Mouse (Mus musculus) testis, adult 2 months (tissue): Measurements from ENCODE around the gene Heyl. TPM values are rescaled to one million over a fixed set of nuclear protein-coding genes. Genes with fewer than 3 reads are reported as not detected.
A peak's percentile ranks its signal among the peaks of the same experiment; 100 is the strongest.

ENCODE experiments used
- H3K27ac ChIP-seq: fragments of 200-500 bp; 2 replicates; pipeline ENCODE4 v1.5.1; 2012; ENCODE audit warnings: low read depth, low read length; ENCODE audit not compliant: control insufficient read depth, insufficient read depth
- H3K27me3 ChIP-seq: fragments of 200-500 bp; 2 replicates; pipeline ENCODE4 v1.6.1; 2012; ENCODE audit warnings: mild to moderate bottlenecking, low read length, moderate library complexity; ENCODE audit not compliant: control insufficient read depth, insufficient read depth
- H3K36me3 ChIP-seq: fragments of 200-500 bp; 2 replicates; pipeline ENCODE4 v1.6.1; 2012; ENCODE audit warnings: mild to moderate bottlenecking, low read length; ENCODE audit not compliant: control insufficient read depth, insufficient read depth
- H3K4me1 ChIP-seq: fragments of 200-500 bp; 2 replicates; pipeline ENCODE4 v1.6.1; 2012; ENCODE audit warnings: low read length; ENCODE audit not compliant: control insufficient read depth, insufficient read depth
- H3K4me3 ChIP-seq: fragments of 200-500 bp; 2 replicates; pipeline ENCODE4 v1.5.1; 2012; ENCODE audit warnings: low read depth, mild to moderate bottlenecking, low read length, moderate library complexity, mixed read lengths; ENCODE audit not compliant: control insufficient read depth
- CTCF ChIP-seq: fragments of 200-500 bp; IDR thresholded peaks from 2 replicates; pipeline ENCODE4 v1.5.1; 2012; ENCODE audit warnings: low read depth, mild to moderate bottlenecking, inconsistent platforms, low read length, moderate library complexity; ENCODE audit not compliant: control insufficient read depth, insufficient read depth, insufficient replicate concordance
- POLR2A ChIP-seq: fragments of 200-500 bp; IDR thresholded peaks from 2 replicates; pipeline ENCODE4 v1.6.1; 2012; ENCODE audit warnings: low read depth, mild to moderate bottlenecking, inconsistent platforms, low read length, moderate library complexity; ENCODE audit not compliant: control insufficient read depth
- polyA plus RNA-seq: library from polyadenylated mRNA; depleted of rRNA; stranded (reverse); fragments of >200 nt; gene quantifications from 2 replicates; pipeline ENCODE4 v1.2.3, GENCODE M21; 2012

Heyl gene
- polyA plus RNA-seq, 1 experiment: 0.88 TPM

DNA sequence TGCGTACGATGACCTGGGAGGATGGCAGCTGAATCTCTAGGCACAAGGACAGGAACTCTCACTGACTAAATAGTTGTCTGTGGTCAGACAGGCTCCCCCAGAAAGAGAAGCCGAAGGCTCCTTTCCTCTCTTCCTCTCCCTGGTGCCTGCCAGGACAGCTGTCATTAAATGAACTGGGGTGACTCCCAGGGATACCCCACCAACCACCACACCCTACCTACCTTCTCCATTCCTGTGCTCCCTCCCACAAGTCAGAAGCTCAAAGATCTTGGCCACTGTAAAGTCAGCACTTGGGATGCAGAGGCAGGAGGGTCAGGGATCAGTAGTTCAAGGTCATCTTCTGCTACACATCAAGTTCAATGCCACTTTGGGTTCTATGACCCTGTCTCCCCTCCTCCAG is 515 bp upstream of the Heyl start:
- Histone ChIP-seq H3K27ac (no peak overlapping the region), H3K4me3 (no peak overlapping the region), H3K36me3 (no peaks in the 10 kb centered on the region), H3K4me1 (peaks cover 2% of the 10 kb centered on the region), H3K27me3 (no peaks in the 10 kb centered on the region)
- TF ChIP-seq CTCF (no peak), POLR2A (no peak)

DNA sequence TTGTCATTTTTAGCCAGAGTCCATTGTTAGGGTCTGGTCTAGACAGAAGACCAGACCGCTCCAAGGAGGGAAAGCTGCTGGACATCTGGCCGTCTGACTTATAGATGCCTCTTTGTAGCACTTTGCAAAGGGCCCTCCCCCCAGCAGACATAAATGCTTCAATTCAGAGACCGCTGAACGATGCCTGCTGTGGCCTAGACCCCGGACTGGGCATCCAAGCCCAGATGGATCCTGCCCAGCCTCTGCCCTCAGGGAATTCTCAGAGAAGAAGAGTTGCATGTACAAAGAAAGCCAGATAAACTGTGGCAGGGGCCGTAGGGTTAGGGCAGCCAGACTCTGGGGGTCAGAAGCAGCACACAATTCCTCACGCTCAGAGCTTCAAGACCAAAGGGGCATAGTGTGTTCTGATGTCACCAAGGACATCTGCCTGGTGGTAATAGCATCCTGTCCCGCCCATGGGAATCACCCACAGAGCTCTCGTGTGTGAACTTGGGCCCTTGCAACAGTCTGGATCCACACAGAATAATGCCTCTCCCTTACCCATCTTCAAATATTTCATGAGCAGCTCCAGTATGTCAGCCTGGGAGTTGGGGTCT is 2.6 kb downstream of the Heyl start:
- peaks cover 12% of the 10 kb centered on the region for H3K4me1 ChIP-seq
- H3K4me3 ChIP-seq: no peak overlapping the region
- no peaks in the 10 kb centered on the region for H3K27me3 ChIP-seq
- no peaks in the 10 kb centered on the region for H3K36me3 ChIP-seq
- TF ChIP-seq CTCF: no peak
- TF ChIP-seq POLR2A: no peak
- H3K27ac ChIP-seq: no peak overlapping the region

DNA sequence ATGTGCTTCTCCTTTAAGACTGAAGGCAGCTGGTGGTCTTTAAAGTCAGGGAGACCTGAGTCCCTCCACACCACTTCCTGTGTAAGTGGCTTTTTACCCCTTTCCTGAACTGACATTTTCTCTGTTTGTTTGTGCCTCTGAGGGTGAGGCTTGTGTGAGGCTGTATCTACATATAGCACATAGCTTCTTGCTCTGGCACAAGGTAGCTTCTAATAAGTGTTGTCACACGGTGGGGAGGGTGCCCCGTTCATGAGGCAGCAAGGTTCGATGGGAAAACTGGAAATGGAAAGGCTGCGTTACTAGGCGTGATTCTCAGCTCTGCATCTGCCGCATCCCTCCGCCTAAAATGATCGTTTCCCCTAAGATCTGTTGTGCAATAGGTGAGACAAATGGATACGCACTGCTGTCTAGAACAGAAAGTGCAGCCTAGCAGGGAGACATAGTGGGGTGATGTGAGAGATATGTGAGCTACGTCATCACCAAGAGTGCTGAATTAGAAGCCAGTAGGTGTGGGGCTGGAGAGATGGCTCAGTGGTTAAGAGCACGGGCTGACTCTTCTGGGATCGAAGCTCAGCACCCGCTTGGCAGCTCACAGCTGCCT is 3.2 kb downstream of the Heyl start:
- Histone ChIP-seq H3K27ac (peak overlapping the region; percentile 24; the same call in 1 of the 2 replicates), H3K4me3 (no peak overlapping the region)

DNA sequence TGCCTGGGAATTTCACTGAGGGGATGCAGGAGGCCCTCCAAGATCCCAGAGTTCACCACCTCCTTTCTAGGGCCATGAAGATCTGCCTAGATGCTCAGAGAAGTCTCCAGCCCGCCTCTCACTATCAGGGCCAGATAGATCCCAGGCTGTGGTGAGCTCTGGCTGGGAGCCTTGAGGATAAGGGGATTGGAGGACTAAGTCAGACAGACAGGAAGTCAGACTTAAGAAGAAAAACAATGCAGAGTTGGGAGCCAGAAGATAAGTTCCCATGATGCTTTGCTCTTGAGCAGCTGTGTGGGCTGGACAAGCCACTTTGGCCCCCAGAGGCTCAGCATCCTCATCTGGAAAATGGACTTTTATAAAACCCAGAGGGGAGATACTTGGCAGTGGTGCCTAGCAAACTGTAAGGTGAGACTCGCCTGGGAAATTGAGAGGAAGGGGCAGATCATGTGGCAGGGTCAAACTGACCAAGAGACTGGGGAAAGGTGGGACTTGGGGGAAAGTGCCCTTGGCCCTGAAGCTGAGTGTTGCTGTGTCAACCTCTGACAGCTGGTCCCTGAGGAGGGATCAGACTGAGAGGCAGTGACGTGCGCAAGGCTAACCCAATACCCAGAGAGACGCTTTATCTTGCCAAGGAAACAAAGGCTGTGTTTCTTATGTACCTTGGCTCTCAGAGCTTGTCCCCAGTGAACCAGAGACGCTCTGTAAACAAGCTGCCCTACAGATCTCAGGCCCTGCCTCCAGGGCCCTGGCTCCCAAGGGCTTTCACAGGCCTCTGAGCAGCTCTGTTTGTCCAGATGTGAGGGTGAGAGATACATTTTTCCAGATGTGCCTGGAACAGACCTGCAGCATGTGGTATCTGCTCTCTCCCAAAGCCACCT is 4.3 kb downstream of the Heyl start:
- 0 out of 2 replicates have a peak overlapping the region, but pooled peaks have one; percentile 6 for H3K27ac ChIP-seq
- TF ChIP-seq CTCF (no peak), POLR2A (no peak)
- no peaks in the 10 kb centered on the region for H3K36me3 ChIP-seq
- no peak overlapping the region for H3K4me3 ChIP-seq
- peaks cover 12% of the 10 kb centered on the region for H3K4me1 ChIP-seq
- H3K27me3 ChIP-seq: no peaks in the 10 kb centered on the region

More for the DNA sequence above, 3.2 kb downstream of the Heyl start:
- Histone ChIP-seq H3K36me3 (no peaks in the 10 kb centered on the region), H3K4me1 (peaks cover 12% of the 10 kb centered on the region), H3K27me3 (no peaks in the 10 kb centered on the region)
- TF ChIP-seq POLR2A: no peak
- no peak for TF ChIP-seq CTCF

DNA sequence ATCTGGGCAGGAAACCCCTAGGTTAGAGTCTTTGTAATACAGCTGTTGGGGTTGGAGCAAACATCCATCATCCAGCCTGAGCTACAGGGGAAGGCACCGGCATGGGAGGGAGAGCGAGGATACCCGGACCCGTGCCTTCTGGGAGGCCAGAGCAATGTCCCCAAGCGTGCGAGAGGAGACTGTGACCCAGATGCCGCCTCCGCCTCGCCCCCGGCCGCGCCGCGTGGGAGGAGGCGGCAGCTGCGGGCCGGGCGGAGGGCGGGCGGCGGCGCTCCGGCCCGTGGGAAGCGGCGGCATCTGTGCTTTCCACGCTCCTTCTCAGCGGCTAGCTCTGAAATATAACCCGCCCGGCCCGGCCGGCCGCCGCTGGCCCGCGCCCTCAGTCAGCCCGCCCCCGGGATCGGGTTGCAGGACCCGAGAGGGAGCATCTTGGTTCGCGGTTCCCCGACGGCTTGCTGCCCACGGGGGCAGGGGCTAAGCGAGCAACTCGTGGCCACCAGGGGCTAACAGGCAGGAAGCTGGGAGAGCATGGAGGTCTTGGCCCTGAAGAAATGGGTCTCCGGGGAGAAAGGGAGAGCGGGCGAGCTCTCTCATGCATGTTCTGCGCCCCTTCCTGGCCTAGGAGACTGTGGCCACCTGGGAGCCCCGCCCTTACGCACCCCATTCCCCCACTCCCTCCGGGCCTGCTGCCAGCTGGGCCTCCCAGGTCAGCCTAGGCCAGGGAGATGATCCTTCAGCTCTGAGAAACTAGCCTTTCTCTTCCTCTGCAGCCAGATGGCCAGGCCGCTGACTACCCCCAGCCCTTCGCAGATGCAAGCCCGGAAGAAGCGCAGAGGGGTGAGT is 6.2 kb downstream of the Heyl start:
- no peaks in the 10 kb centered on the region for H3K27me3 ChIP-seq
- TF ChIP-seq POLR2A (no peak), CTCF (no peak)
- peak overlapping the region; percentile 46 for H3K4me3 ChIP-seq
- no peaks in the 10 kb centered on the region for H3K36me3 ChIP-seq
- H3K27ac ChIP-seq: no peak overlapping the region
- peaks cover 10% of the 10 kb centered on the region for H3K4me1 ChIP-seq

DNA sequence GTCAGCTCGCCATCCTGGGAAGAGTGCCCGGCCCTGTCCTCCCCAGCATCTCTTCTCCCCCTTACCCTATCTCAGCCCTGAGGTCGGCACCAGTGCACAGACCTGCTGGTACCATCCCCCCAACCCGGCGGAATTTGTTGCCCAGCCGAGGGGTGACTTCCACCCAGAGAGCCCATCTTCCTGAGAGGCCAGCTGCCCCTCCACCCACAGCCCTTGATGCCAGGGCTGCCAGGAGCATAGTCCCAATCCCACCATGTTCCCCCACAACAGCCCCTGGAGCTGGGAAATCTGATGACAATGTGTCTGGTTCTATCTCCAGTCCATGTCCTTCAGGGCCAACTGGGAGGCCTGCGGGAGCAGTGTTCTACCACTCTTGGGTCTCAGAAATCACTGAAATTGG is 12.9 kb downstream of the Heyl start:
- Histone ChIP-seq H3K4me3 (no peak overlapping the region), H3K36me3 (no peaks in the 10 kb centered on the region), H3K27me3 (no peaks in the 10 kb centered on the region), H3K27ac (no peak overlapping the region), H3K4me1 (no peaks in the 10 kb centered on the region; the same call in 1 of the 2 replicates)
- TF ChIP-seq POLR2A (no peak), CTCF (no peak)
